Mouse (Mus musculus): ENCODE results near the gene Ppp2r1a. TPM values are rescaled to one million over a fixed set of nuclear protein-coding genes. Genes with fewer than 3 reads are reported as not detected.

Gene Ppp2r1a
- total RNA-seq (2015) (284 and 300 TPM in 2 replicates), total RNA-seq (2017) (151 and 154 TPM in 2 replicates)

- ATAC-seq (replicated peaks; ENCODE audit: poor library complexity), result peak; percentile 83
Observed at GRCm38 (mm10) chr17:20944985-20945891, at the start of gene Ppp2r1a. Gene Ppp2r1a, plus strand, starts transcription at chr17:20945311.

- ATAC-seq (replicated peaks; ENCODE audit: poor library complexity), result no peak
Observed at GRCm38 (mm10) chr17:20904991-20905390, 40.1 kb upstream of the Ppp2r1a start, which contains the start of gene Vmn1r231. Gene Vmn1r231, minus strand, starts transcription at chr17:20905091.

- ATAC-seq (replicated peaks; ENCODE audit: poor library complexity), result no peak
Observed at GRCm38 (mm10) chr17:20919614-20920013, 25.5 kb upstream of the Ppp2r1a start, which contains the start of gene Vmn1r232. Gene Vmn1r232, minus strand, starts transcription at chr17:20919714.

- ATAC-seq (replicated peaks; ENCODE audit: poor library complexity), result no peak
Observed at GRCm38 (mm10) chr17:20944226-20944625, 885 bp upstream of the Ppp2r1a start.

GRCm38 (mm10) chr17:20946026-20946565 lies 985 bp downstream of the Ppp2r1a start:
- ATAC-seq (replicated peaks; ENCODE audit: poor library complexity), result no peak

- no peak for ATAC-seq (replicated peaks; ENCODE audit: poor library complexity)
Observed at GRCm38 (mm10) chr17:20946636-20947035, 1.5 kb downstream of the Ppp2r1a start.

- no peak for ATAC-seq (replicated peaks; ENCODE audit: poor library complexity)
Observed at GRCm38 (mm10) chr17:20960386-20960785, 15.3 kb downstream of the Ppp2r1a start.

GRCm38 (mm10) chr17:20965421-20965820 lies 20.3 kb downstream of the Ppp2r1a start:
- no peak for ATAC-seq (replicated peaks; ENCODE audit: poor library complexity)

- ATAC-seq (replicated peaks; ENCODE audit: poor library complexity), result no peak
Observed at GRCm38 (mm10) chr17:20966681-20967080, 21.6 kb downstream of the Ppp2r1a start.

- ATAC-seq (replicated peaks; ENCODE audit: poor library complexity), result no peak
Observed at GRCm38 (mm10) chr17:20993716-20994115, 48.6 kb downstream of the Ppp2r1a start.

GRCm38 (mm10) chr17:20996364-20996763 lies 51.3 kb downstream of the Ppp2r1a start, which contains the start of gene Vmn1r233:
Gene Vmn1r233, minus strand, starts transcription at chr17:20996464.
- no peak for ATAC-seq (replicated peaks; ENCODE audit: poor library complexity)

- ATAC-seq (replicated peaks; ENCODE audit: poor library complexity), result peak; percentile 96
Observed at GRCm38 (mm10) chr17:21008382-21009331, 63.5 kb downstream of the Ppp2r1a start, which contains the start of gene Zfp160. Gene Zfp160, plus strand, starts transcription at chr17:21008903.

- ATAC-seq (replicated peaks; ENCODE audit: poor library complexity), result no peak
Observed at GRCm38 (mm10) chr17:21009726-21010125, 64.6 kb downstream of the Ppp2r1a start.

Other genes with a start within 250 kb of the Ppp2r1a start
- not detected in 2 replicates for gene Vmn1r227, start 215.5 kb upstream of the Ppp2r1a start, total RNA-seq (2015)
- not detected in 2 replicates for gene Vmn1r227, start 215.5 kb upstream of the Ppp2r1a start, total RNA-seq (2017)
- not detected in 2 replicates for gene Vmn1r228, start 159.2 kb upstream of the Ppp2r1a start, total RNA-seq (2015)
- not detected in 2 replicates for gene Vmn1r228, start 159.2 kb upstream of the Ppp2r1a start, total RNA-seq (2017)
- not detected in 2 replicates for gene Vmn1r229, start 133.8 kb upstream of the Ppp2r1a start, total RNA-seq (2015)
- not detected in 2 replicates for gene Vmn1r229, start 133.8 kb upstream of the Ppp2r1a start, total RNA-seq (2017)
- gene Vmn1r230, start 104.9 kb upstream of the Ppp2r1a start, total RNA-seq (2015), result not detected in 2 replicates
- gene Vmn1r230, start 104.9 kb upstream of the Ppp2r1a start, total RNA-seq (2017), result not detected in 2 replicates
- not detected in 2 replicates for gene Vmn1r231, start 40.2 kb upstream of the Ppp2r1a start, total RNA-seq (2015)
- not detected in 2 replicates for gene Vmn1r231, start 40.2 kb upstream of the Ppp2r1a start, total RNA-seq (2017)
- gene Vmn1r232, start 25.6 kb upstream of the Ppp2r1a start, total RNA-seq (2015), result not detected in 2 replicates
- not detected in 2 replicates for gene Vmn1r232, start 25.6 kb upstream of the Ppp2r1a start, total RNA-seq (2017)
- gene Vmn1r233, start 51.2 kb downstream of the Ppp2r1a start, total RNA-seq (2015), result not detected in 2 replicates
- gene Vmn1r233, start 51.2 kb downstream of the Ppp2r1a start, total RNA-seq (2017), result not detected in 2 replicates
- 15.7 and 23.4 TPM in 2 replicates for gene Zfp160, start 63.6 kb downstream of the Ppp2r1a start, total RNA-seq (2015)
- 18.3 and 25.3 TPM in 2 replicates for gene Zfp160, start 63.6 kb downstream of the Ppp2r1a start, total RNA-seq (2017)

Measured in megakaryocyte progenitor cell, adult 5-6 weeks (primary cell).